Mouse (Mus musculus): ENCODE measurements around the gene Ppp2r5a. TPM values are rescaled to one million over a fixed set of nuclear protein-coding genes. Genes with fewer than 3 reads are reported as not detected.

Gene Ppp2r5a
- polyA plus RNA-seq, 1 experiment, result 28.1 TPM

- H3K4me2 ChIP-seq (ENCODE audit: low read depth), result no peak overlapping the region
- no peaks in the 10 kb centered on the region for H3K27me3 ChIP-seq (ENCODE audit: control insufficient read depth, insufficient read depth, insufficient read length)
- TF ChIP-seq CEBPB (IDR thresholded peaks at IDR 0.05; ENCODE audit: insufficient read depth, poor library complexity, severe bottlenecking) (no peak), TCF12 (IDR thresholded peaks at IDR 0.05; ENCODE audit: insufficient read depth, poor library complexity, severe bottlenecking) (no peak), MAX (IDR thresholded peaks at IDR 0.05; ENCODE audit: low read depth) (no peak), POLR2A (IDR thresholded peaks at IDR 0.05; ENCODE audit: insufficient read length, low read depth) (no peak), SRF (IDR thresholded peaks at IDR 0.05; ENCODE audit: control insufficient read depth, insufficient read length, low read depth) (no peak), POLR2AphosphoS2 (IDR thresholded peaks at IDR 0.05; ENCODE audit: insufficient read length, low read depth) (no peak), REST (IDR thresholded peaks at IDR 0.05; ENCODE audit: insufficient read depth, insufficient read length) (no peak), TCF3 (IDR thresholded peaks at IDR 0.05; ENCODE audit: insufficient read length, low read depth) (no peak), MYOD1 (IDR thresholded peaks at IDR 0.05; ENCODE audit: control insufficient read depth in 1 of 3, insufficient read length in 2 of 3, low read depth in 2 of 3) (no peak)
Observed at GRCm38 (mm10) chr1:191380843-191381242, 22.2 kb downstream of the Ppp2r5a start.

GRCm38 (mm10) chr1:191378080-191378479 lies 25.0 kb downstream of the Ppp2r5a start:
- Histone ChIP-seq H3K36me3 (ENCODE audit: control insufficient read depth, insufficient read depth) (no peaks in the 10 kb centered on the region), H3K79me2 (ENCODE audit: control insufficient read depth, insufficient read depth) (peaks cover 87% of the 10 kb centered on the region), H3K4me3 (no peak overlapping the region), H3ac (ENCODE audit: control insufficient read depth, insufficient read length) (no peak overlapping the region), H3K4me2 (ENCODE audit: low read depth) (no peak overlapping the region), H3K27me3 (ENCODE audit: control insufficient read depth, insufficient read depth, insufficient read length) (no peaks in the 10 kb centered on the region)
- TF ChIP-seq POLR2A (IDR thresholded peaks at IDR 0.05; ENCODE audit: insufficient read length, low read depth) (no peak), CEBPB (IDR thresholded peaks at IDR 0.05; ENCODE audit: insufficient read depth, poor library complexity, severe bottlenecking) (no peak), USF1 (IDR thresholded peaks at IDR 0.05; ENCODE audit: low read depth) (no peak), REST (IDR thresholded peaks at IDR 0.05; ENCODE audit: insufficient read depth, insufficient read length) (no peak), TCF12 (IDR thresholded peaks at IDR 0.05; ENCODE audit: insufficient read depth, poor library complexity, severe bottlenecking) (no peak), MYOD1 (IDR thresholded peaks at IDR 0.05; ENCODE audit: control insufficient read depth in 1 of 3, insufficient read length in 2 of 3, low read depth in 2 of 3) (no peak), SRF (IDR thresholded peaks at IDR 0.05; ENCODE audit: control insufficient read depth, insufficient read length, low read depth) (no peak), MYOG (IDR thresholded peaks at IDR 0.05; ENCODE audit: control insufficient read depth in 1 of 3, insufficient read depth in 1 of 3, insufficient read length in 2 of 3, low read depth in 2 of 3) (no peak), POLR2AphosphoS2 (IDR thresholded peaks at IDR 0.05; ENCODE audit: insufficient read length, low read depth) (no peak), MAX (IDR thresholded peaks at IDR 0.05; ENCODE audit: low read depth) (no peak), TCF3 (IDR thresholded peaks at IDR 0.05; ENCODE audit: insufficient read length, low read depth) (no peak)

More at GRCm38 (mm10) chr1:191380843-191381242, 22.2 kb downstream of the Ppp2r5a start:
- peaks cover 86% of the 10 kb centered on the region for H3K79me2 ChIP-seq (ENCODE audit: control insufficient read depth, insufficient read depth)
- H3ac ChIP-seq (ENCODE audit: control insufficient read depth, insufficient read length), result no peak overlapping the region
- no peaks in the 10 kb centered on the region for H3K36me3 ChIP-seq (ENCODE audit: control insufficient read depth, insufficient read depth)
- no peak overlapping the region for H3K4me3 ChIP-seq

- H3K4me3 ChIP-seq, result no peak overlapping the region
- TF ChIP-seq POLR2AphosphoS2 (IDR thresholded peaks at IDR 0.05; ENCODE audit: insufficient read length, low read depth), result no peak
- no peak for TF ChIP-seq MYOG (IDR thresholded peaks at IDR 0.05; ENCODE audit: control insufficient read depth in 1 of 3, insufficient read depth in 1 of 3, insufficient read length in 2 of 3, low read depth in 2 of 3)
- no peak for TF ChIP-seq CEBPB (IDR thresholded peaks at IDR 0.05; ENCODE audit: insufficient read depth, poor library complexity, severe bottlenecking)
- TF ChIP-seq MYOD1 (IDR thresholded peaks at IDR 0.05; ENCODE audit: control insufficient read depth in 1 of 3, insufficient read length in 2 of 3, low read depth in 2 of 3), result no peak
- no peak for TF ChIP-seq USF1 (IDR thresholded peaks at IDR 0.05; ENCODE audit: low read depth)
- TF ChIP-seq POLR2A (IDR thresholded peaks at IDR 0.05; ENCODE audit: insufficient read length, low read depth), result no peak
- no peak for TF ChIP-seq REST (IDR thresholded peaks at IDR 0.05; ENCODE audit: insufficient read depth, insufficient read length)
- no peak for TF ChIP-seq TCF12 (IDR thresholded peaks at IDR 0.05; ENCODE audit: insufficient read depth, poor library complexity, severe bottlenecking)
- TF ChIP-seq E2F4 (IDR thresholded peaks at IDR 0.05; ENCODE audit: insufficient read depth), result no peak
- TF ChIP-seq TCF3 (IDR thresholded peaks at IDR 0.05; ENCODE audit: insufficient read length, low read depth), result no peak
- no peak for TF ChIP-seq MAX (IDR thresholded peaks at IDR 0.05; ENCODE audit: low read depth)
- peaks cover 7% of the 10 kb centered on the region for H3K36me3 ChIP-seq (ENCODE audit: control insufficient read depth, insufficient read depth)
- H3ac ChIP-seq (ENCODE audit: control insufficient read depth, insufficient read length), result no peak overlapping the region
- H3K4me2 ChIP-seq (ENCODE audit: low read depth), result no peak overlapping the region
- H3K27me3 ChIP-seq (ENCODE audit: control insufficient read depth, insufficient read depth, insufficient read length), result no peaks in the 10 kb centered on the region
- H3K79me2 ChIP-seq (ENCODE audit: control insufficient read depth, insufficient read depth), result peaks cover 69% of the 10 kb centered on the region
Observed at GRCm38 (mm10) chr1:191375644-191375998, 27.5 kb downstream of the Ppp2r5a start.

- no peak overlapping the region for H3ac ChIP-seq (ENCODE audit: control insufficient read depth, insufficient read length)
- no peak overlapping the region for H3K4me3 ChIP-seq
- H3K4me2 ChIP-seq (ENCODE audit: low read depth), result no peak overlapping the region
- TF ChIP-seq SRF (IDR thresholded peaks at IDR 0.05; ENCODE audit: control insufficient read depth, insufficient read length, low read depth) (no peak), USF1 (IDR thresholded peaks at IDR 0.05; ENCODE audit: low read depth) (no peak), MAX (IDR thresholded peaks at IDR 0.05; ENCODE audit: low read depth) (no peak), TCF3 (IDR thresholded peaks at IDR 0.05; ENCODE audit: insufficient read length, low read depth) (no peak), POLR2AphosphoS2 (IDR thresholded peaks at IDR 0.05; ENCODE audit: insufficient read length, low read depth) (no peak), TCF12 (IDR thresholded peaks at IDR 0.05; ENCODE audit: insufficient read depth, poor library complexity, severe bottlenecking) (no peak), CEBPB (IDR thresholded peaks at IDR 0.05; ENCODE audit: insufficient read depth, poor library complexity, severe bottlenecking) (no peak), POLR2A (IDR thresholded peaks at IDR 0.05; ENCODE audit: insufficient read length, low read depth) (no peak), E2F4 (IDR thresholded peaks at IDR 0.05; ENCODE audit: insufficient read depth) (no peak), MYOG (IDR thresholded peaks at IDR 0.05; ENCODE audit: control insufficient read depth in 1 of 3, insufficient read depth in 1 of 3, insufficient read length in 2 of 3, low read depth in 2 of 3) (no peak), REST (IDR thresholded peaks at IDR 0.05; ENCODE audit: insufficient read depth, insufficient read length) (no peak), MYOD1 (IDR thresholded peaks at IDR 0.05; ENCODE audit: control insufficient read depth in 1 of 3, insufficient read length in 2 of 3, low read depth in 2 of 3) (no peak)
- no peaks in the 10 kb centered on the region for H3K27me3 ChIP-seq (ENCODE audit: control insufficient read depth, insufficient read depth, insufficient read length)
- peaks cover 7% of the 10 kb centered on the region for H3K36me3 ChIP-seq (ENCODE audit: control insufficient read depth, insufficient read depth)
- peaks cover 64% of the 10 kb centered on the region for H3K79me2 ChIP-seq (ENCODE audit: control insufficient read depth, insufficient read depth)
Observed at GRCm38 (mm10) chr1:191374993-191375643, 28.0 kb downstream of the Ppp2r5a start.

Measured in myocyte (in vitro differentiated cells).